Mouse (Mus musculus) heart, adult 2 months (tissue): Measurements from ENCODE around the gene Dusp14.

Experiments
- CTCF ChIP-seq: fragments of 200-600 bp; IDR thresholded peaks from 2 replicates; pipeline ENCODE4 v1.8.1; 2022; ENCODE audit warnings: antibody characterized with exemption, mild to moderate bottlenecking, moderate library complexity
- EP300 ChIP-seq: fragments of 200-500 bp; IDR thresholded peaks from 2 replicates; pipeline ENCODE4 v1.6.1; 2011; ENCODE audit warnings: low read depth, low read length, control low read depth; ENCODE audit not compliant: insufficient read depth
- POLR2A ChIP-seq: fragments of 200-500 bp; IDR thresholded peaks from 2 replicates; pipeline ENCODE4 v1.6.1; 2011; ENCODE audit warnings: mild to moderate bottlenecking, low read depth, low read length, control low read depth; ENCODE audit not compliant: insufficient read depth

DNA sequence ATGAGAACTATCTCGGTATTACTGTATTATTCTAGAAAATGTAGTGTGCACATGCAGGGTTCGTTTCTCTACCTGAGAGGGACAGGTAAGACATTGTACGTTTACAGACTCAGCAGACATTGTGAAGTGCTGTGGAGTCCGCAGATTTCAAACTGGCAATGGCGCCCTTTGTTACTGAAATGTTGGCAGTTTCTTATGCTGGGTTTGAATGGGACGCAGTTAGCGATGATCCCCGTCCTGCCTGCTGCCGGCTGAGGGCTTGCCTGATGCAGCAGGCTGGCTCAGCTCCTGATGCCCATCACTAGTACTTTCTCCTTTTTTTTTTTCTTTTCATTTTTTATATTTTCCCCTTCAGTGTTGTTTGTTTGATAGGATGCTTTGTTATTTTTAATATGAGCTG is 58.6 kb downstream of the Dusp14 start:
- TF ChIP-seq POLR2A (no peak), CTCF (no peak), EP300 (no peak)
